Mouse (Mus musculus): Measurements from ENCODE around the gene Bag5. TPM values are rescaled to one million over a fixed set of nuclear protein-coding genes. Genes with fewer than 3 reads are reported as not detected.

Gene Bag5
- polyA plus RNA-seq, 1 experiment from 2014 or later, result 49.8 TPM

DNA sequence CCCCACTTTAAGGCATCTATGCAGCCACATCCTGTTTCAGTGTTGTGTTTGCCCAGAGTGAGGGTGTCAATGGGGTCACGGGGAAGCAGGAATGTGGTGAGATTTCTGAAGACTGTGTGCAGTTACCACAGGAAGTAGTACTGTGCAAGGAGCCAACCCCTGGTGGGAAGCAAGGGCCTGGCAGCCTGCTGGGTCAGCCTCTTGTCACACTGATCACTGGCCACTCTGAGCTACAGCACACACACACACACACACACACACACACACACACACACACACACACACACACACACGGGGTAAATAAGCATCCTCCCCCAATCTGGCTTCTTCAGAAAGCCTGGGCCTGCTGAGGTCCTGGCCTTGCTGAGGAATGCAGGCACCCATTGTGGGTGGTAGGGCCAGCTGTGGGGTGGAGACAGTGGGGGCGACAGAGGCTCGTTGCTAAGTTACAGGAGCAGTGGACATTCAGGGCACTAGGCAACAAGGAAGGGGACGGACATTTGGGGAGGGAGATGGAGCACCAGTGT, 21.6 kb downstream of the Bag5 start:
- no peak overlapping the region for H3K4me2 ChIP-seq (replicated peaks; ENCODE audit: low read depth, low read length)
- H3K36me3 ChIP-seq (ENCODE audit: control insufficient read depth, insufficient read depth, low read length), result no peaks in the 10 kb centered on the region
- peaks cover 30% of the 10 kb centered on the region for H3K4me1 ChIP-seq (ENCODE audit: control insufficient read depth, insufficient read depth, low read length)
- H3K9ac ChIP-seq (replicated peaks; ENCODE audit: low read depth, low read length), result no peak overlapping the region
- ATAC-seq (ENCODE audit: insufficient number of reproducible peaks, insufficient read depth, low FRiP score, low read depth), result no peak
- WGBS, result 19% methylated on average over 5 of the region's 5 CpGs
- no peak overlapping the region for H3K27ac ChIP-seq (ENCODE audit: low read length)
- H3K27me3 ChIP-seq (ENCODE audit: control insufficient read depth, insufficient read depth, low read length), result no peaks in the 10 kb centered on the region
- no peaks in the 10 kb centered on the region for H3K9me3 ChIP-seq (ENCODE audit: control insufficient read depth, low read depth, low read length)
- H3K4me3 ChIP-seq (ENCODE audit: low read depth, low read length), result no peak overlapping the region

DNA sequence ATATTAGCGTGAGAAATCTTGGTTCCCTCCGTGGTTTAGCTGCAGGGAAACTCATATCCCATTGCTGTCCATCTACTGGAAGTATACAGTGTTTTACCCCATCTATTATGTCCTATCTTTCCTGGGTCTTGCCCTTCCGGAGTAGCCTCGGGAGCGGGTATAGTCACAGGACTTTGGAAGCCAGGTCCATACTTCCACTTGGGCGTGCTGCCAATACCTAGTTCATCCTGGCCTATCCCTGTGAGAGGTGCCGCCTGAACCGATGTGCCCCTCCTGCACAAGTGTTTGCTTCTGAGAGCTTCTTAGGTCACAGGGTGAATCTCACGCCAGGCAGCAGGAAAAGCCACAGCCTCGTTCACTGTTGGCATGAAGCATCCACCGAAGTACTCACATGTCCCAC, 23.6 kb downstream of the Bag5 start:
- no peaks in the 10 kb centered on the region for H3K27me3 ChIP-seq (ENCODE audit: control insufficient read depth, insufficient read depth, low read length)
- no peak overlapping the region for H3K4me2 ChIP-seq (replicated peaks; ENCODE audit: low read depth, low read length)
- H3K36me3 ChIP-seq (ENCODE audit: control insufficient read depth, insufficient read depth, low read length), result no peaks in the 10 kb centered on the region; the same call in 1 of the 2 replicates
- no peak overlapping the region for H3K27ac ChIP-seq (ENCODE audit: low read length)
- H3K4me1 ChIP-seq (ENCODE audit: control insufficient read depth, insufficient read depth, low read length), result peaks cover 21% of the 10 kb centered on the region
- H3K9me3 ChIP-seq (ENCODE audit: control insufficient read depth, low read depth, low read length), result no peaks in the 10 kb centered on the region
- ATAC-seq (ENCODE audit: insufficient number of reproducible peaks, insufficient read depth, low FRiP score, low read depth), result no peak
- no peak overlapping the region for H3K9ac ChIP-seq (replicated peaks; ENCODE audit: low read depth, low read length)
- no peak overlapping the region for H3K4me3 ChIP-seq (ENCODE audit: low read depth, low read length)
- 79% methylated on average over 11 of the region's 11 CpGs for WGBS

DNA sequence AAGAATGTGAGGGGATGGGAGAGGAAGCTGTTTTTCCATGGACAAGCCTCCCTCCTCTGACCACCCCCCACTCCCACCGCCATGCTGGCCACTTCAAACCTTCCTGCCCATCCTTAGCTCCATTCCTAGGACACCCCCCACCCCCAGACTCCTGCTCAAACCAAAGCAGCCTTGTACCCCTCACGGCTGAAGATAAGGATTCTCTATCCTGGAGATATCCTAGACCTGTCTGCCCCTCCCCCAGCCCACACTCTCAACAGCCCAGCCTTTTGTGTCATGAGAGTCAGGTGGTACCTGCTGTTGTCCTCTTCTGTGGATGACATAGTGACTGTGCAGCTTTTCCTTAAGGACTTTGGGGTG, 25.0 kb downstream of the Bag5 start:
- ATAC-seq (ENCODE audit: insufficient number of reproducible peaks, insufficient read depth, low FRiP score, low read depth), result no peak
- Histone ChIP-seq H3K36me3 (ENCODE audit: control insufficient read depth, insufficient read depth, low read length) (peaks cover 5% of the 10 kb centered on the region), H3K4me2 (replicated peaks; ENCODE audit: low read depth, low read length) (no peak overlapping the region), H3K27ac (ENCODE audit: low read length) (no peak overlapping the region), H3K4me3 (ENCODE audit: low read depth, low read length) (no peak overlapping the region), H3K9me3 (ENCODE audit: control insufficient read depth, low read depth, low read length) (no peaks in the 10 kb centered on the region), H3K27me3 (ENCODE audit: control insufficient read depth, insufficient read depth, low read length) (no peaks in the 10 kb centered on the region), H3K4me1 (ENCODE audit: control insufficient read depth, insufficient read depth, low read length) (peaks cover 9% of the 10 kb centered on the region; the same call in 1 of the 2 replicates), H3K9ac (replicated peaks; ENCODE audit: low read depth, low read length) (no peak overlapping the region)
- 16% methylated on average over 2 of the region's 2 CpGs for WGBS

DNA sequence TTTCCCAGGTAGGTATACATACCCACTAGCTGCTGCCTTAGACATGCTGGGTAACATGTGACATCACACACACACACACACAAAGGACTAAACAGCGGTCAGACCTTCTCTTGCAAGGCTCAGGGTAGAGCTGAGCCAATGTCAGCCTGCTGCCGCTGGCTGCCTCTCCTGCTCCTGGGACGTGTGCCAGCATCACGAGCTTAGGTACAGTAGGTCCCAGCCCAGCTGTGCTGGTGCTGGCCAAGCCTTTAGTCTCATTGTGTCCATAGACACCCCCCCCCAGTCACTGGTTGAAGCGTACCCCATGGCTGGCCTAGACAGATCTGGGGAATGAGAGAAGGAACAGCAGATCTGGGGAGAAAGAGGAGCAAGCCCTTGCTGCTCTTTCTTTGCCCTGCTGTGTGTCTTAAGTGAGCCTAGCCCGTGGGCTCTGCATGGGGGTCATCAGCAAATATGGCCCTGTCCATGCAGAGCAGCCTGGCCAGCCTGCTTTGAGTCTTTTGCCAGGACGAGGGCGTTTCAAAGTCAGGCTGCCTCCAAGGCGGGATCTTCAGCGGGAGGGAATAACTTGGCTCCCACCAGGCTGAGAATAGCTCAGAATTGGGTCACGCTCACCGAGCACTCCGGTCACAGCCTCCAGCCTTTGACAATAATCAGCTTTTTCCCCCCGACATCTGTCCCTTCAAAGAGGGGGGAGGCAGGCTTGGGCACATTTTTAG, 25.5 kb downstream of the Bag5 start:
- no peak overlapping the region for H3K4me3 ChIP-seq (ENCODE audit: low read depth, low read length)
- ATAC-seq (ENCODE audit: insufficient number of reproducible peaks, insufficient read depth, low FRiP score, low read depth), result no peak
- H3K4me2 ChIP-seq (replicated peaks; ENCODE audit: low read depth, low read length), result no peak overlapping the region
- H3K36me3 ChIP-seq (ENCODE audit: control insufficient read depth, insufficient read depth, low read length), result peaks cover 5% of the 10 kb centered on the region
- 36% methylated on average over 14 of the region's 14 CpGs for WGBS
- peaks cover 9% of the 10 kb centered on the region; the same call in 1 of the 2 replicates for H3K4me1 ChIP-seq (ENCODE audit: control insufficient read depth, insufficient read depth, low read length)
- peak overlapping the region; percentile 53; the same call in 1 of the 2 replicates for H3K27ac ChIP-seq (ENCODE audit: low read length)
- H3K27me3 ChIP-seq (ENCODE audit: control insufficient read depth, insufficient read depth, low read length), result no peaks in the 10 kb centered on the region
- no peak overlapping the region for H3K9ac ChIP-seq (replicated peaks; ENCODE audit: low read depth, low read length)
- no peaks in the 10 kb centered on the region for H3K9me3 ChIP-seq (ENCODE audit: control insufficient read depth, low read depth, low read length)

GRCm38 (mm10) chr12:111686390-111686789, 26.7 kb downstream of the Bag5 start:
- WGBS, result 90% methylated on average over 4 of the region's 4 CpGs
- H3K36me3 ChIP-seq (ENCODE audit: control insufficient read depth, insufficient read depth, low read length), result peaks cover 5% of the 10 kb centered on the region
- no peak overlapping the region for H3K4me3 ChIP-seq (ENCODE audit: low read depth, low read length)
- H3K27ac ChIP-seq (ENCODE audit: low read length), result no peak overlapping the region
- H3K9me3 ChIP-seq (ENCODE audit: control insufficient read depth, low read depth, low read length), result no peaks in the 10 kb centered on the region
- H3K27me3 ChIP-seq (ENCODE audit: control insufficient read depth, insufficient read depth, low read length), result no peaks in the 10 kb centered on the region
- H3K4me1 ChIP-seq (ENCODE audit: control insufficient read depth, insufficient read depth, low read length), result peaks cover 7% of the 10 kb centered on the region; the same call in 1 of the 2 replicates
- H3K4me2 ChIP-seq (replicated peaks; ENCODE audit: low read depth, low read length), result no peak overlapping the region
- ATAC-seq (ENCODE audit: insufficient number of reproducible peaks, insufficient read depth, low FRiP score, low read depth), result no peak
- H3K9ac ChIP-seq (replicated peaks; ENCODE audit: low read depth, low read length), result no peak overlapping the region

- Histone ChIP-seq H3K9ac (replicated peaks; ENCODE audit: low read depth, low read length) (no peak overlapping the region), H3K27ac (ENCODE audit: low read length) (peak overlapping the region; percentile 86), H3K9me3 (ENCODE audit: control insufficient read depth, low read depth, low read length) (no peaks in the 10 kb centered on the region), H3K36me3 (ENCODE audit: control insufficient read depth, insufficient read depth, low read length) (peaks cover 5% of the 10 kb centered on the region), H3K4me2 (replicated peaks; ENCODE audit: low read depth, low read length) (no peak overlapping the region), H3K27me3 (ENCODE audit: control insufficient read depth, insufficient read depth, low read length) (no peaks in the 10 kb centered on the region), H3K4me3 (ENCODE audit: low read depth, low read length) (no peak overlapping the region), H3K4me1 (ENCODE audit: control insufficient read depth, insufficient read depth, low read length) (peaks cover 10% of the 10 kb centered on the region; the same call in 1 of the 2 replicates)
- 43% methylated on average over 5 of the region's 5 CpGs for WGBS
- no peak; the same call in 1 of the 2 replicates for ATAC-seq (ENCODE audit: insufficient number of reproducible peaks, insufficient read depth, low FRiP score, low read depth)
Measured at GRCm38 (mm10) chr12:111682806-111683205, 30.3 kb downstream of the Bag5 start.

DNA sequence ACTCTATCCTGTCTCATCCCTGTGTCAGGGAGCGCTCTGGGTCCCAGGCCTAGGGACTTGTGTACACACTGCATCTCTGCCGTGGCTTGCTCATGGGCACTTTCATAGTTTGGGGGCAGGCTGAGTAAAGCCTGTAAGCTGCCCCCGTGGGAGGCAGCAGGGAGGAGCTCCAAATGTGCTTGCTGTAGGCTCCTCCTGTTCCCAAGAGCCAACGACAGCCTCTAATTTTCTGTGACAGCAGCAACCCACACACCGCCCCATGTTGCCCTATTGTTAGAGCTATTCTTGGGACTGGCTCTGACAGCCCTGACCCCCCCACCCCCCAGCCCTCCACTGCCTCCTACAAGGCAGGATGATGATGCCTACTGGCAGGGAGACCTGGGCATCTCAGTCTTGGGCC, 31.1 kb downstream of the Bag5 start:
- H3K27me3 ChIP-seq (ENCODE audit: control insufficient read depth, insufficient read depth, low read length), result no peaks in the 10 kb centered on the region
- no peaks in the 10 kb centered on the region for H3K9me3 ChIP-seq (ENCODE audit: control insufficient read depth, low read depth, low read length)
- ATAC-seq (ENCODE audit: insufficient number of reproducible peaks, insufficient read depth, low FRiP score, low read depth), result 0 out of 2 replicates have a peak, but pooled peaks have one; percentile 4
- no peak overlapping the region for H3K4me3 ChIP-seq (ENCODE audit: low read depth, low read length)
- 0 out of 2 replicates have a peak, but pooled peaks cover 9% of the 10 kb centered on the region for H3K4me1 ChIP-seq (ENCODE audit: control insufficient read depth, insufficient read depth, low read length)
- peak overlapping the region; percentile 86 for H3K27ac ChIP-seq (ENCODE audit: low read length)
- peaks cover 5% of the 10 kb centered on the region for H3K36me3 ChIP-seq (ENCODE audit: control insufficient read depth, insufficient read depth, low read length)
- no peak overlapping the region for H3K4me2 ChIP-seq (replicated peaks; ENCODE audit: low read depth, low read length)
- no peak overlapping the region for H3K9ac ChIP-seq (replicated peaks; ENCODE audit: low read depth, low read length)
- WGBS, result 70% methylated on average over 5 of the region's 5 CpGs

DNA sequence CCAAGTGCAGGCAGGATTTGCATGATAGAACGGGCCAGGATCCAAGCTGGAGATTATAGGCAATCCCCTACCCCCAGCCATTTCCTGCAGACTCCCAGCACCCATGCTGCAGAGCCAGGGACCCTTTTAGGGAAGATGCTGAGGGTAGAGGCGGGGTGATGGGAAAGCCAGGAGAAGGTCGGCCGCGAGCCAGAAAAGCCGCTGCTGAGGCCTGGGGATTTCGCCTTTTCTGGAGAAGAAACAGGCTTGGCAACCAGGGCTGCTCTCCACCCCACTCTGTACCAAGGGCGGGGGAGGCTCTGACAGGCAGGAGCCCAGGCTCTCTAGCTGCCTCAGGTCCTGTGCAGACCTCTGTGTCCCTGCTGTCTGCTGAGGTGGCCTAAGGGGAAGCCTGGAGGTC, 31.8 kb downstream of the Bag5 start:
- WGBS, result 61% methylated on average over 8 of the region's 8 CpGs
- Histone ChIP-seq H3K4me2 (replicated peaks; ENCODE audit: low read depth, low read length) (no peak overlapping the region), H3K9me3 (ENCODE audit: control insufficient read depth, low read depth, low read length) (no peaks in the 10 kb centered on the region), H3K27me3 (ENCODE audit: control insufficient read depth, insufficient read depth, low read length) (no peaks in the 10 kb centered on the region), H3K27ac (ENCODE audit: low read length) (peak overlapping the region; percentile 86), H3K36me3 (ENCODE audit: control insufficient read depth, insufficient read depth, low read length) (peaks cover 5% of the 10 kb centered on the region), H3K9ac (replicated peaks; ENCODE audit: low read depth, low read length) (no peak overlapping the region), H3K4me3 (ENCODE audit: low read depth, low read length) (no peak overlapping the region), H3K4me1 (ENCODE audit: control insufficient read depth, insufficient read depth, low read length) (0 out of 2 replicates have a peak, but pooled peaks cover 9% of the 10 kb centered on the region)
- ATAC-seq (ENCODE audit: insufficient number of reproducible peaks, insufficient read depth, low FRiP score, low read depth), result no peak
